Mouse (Mus musculus): ENCODE measurements around the gene Upf3b. TPM values are rescaled to one million over a fixed set of nuclear protein-coding genes. Genes with fewer than 3 reads are reported as not detected.
A peak's percentile ranks its signal among the peaks of the same experiment; 100 is the strongest.
"Not testable (repeated sequence)": the region's sequence is repeated elsewhere in the genome, so short reads cannot be mapped to it uniquely, and the experiment has no call there.

Upf3b gene
- polyA plus RNA-seq, 1 experiment from 2014 or later = 20.7 TPM

GRCm38 (mm10) chrX:37103826-37104225 lies 6.3 kb downstream of the Upf3b start:
- Histone ChIP-seq H3K4me3 (no peak overlapping the region), H3K4me1 (no peaks in the 10 kb centered on the region), H3K27ac (no peak overlapping the region), H3K9ac (no peak overlapping the region), H3K9me3 (no peaks in the 10 kb centered on the region), H3K4me2 (no peak overlapping the region), H3K36me3 (peaks cover 4% of the 10 kb centered on the region; the same call in 1 of the 2 replicates), H3K27me3 (no peaks in the 10 kb centered on the region)
- WGBS = 77% methylated on average over 2 of the region's 2 CpGs
- ATAC-seq (ENCODE audit: borderline replicate concordance, extremely low read depth, low FRiP score, low TSS enrichment) = no peak

- H3K27me3 ChIP-seq = no peaks in the 10 kb centered on the region
- no peaks in the 10 kb centered on the region for H3K4me1 ChIP-seq
- no peak overlapping the region for H3K9ac ChIP-seq
- no peak overlapping the region for H3K27ac ChIP-seq
- 86% methylated on average over 3 of the region's 3 CpGs for WGBS
- no peak overlapping the region for H3K4me3 ChIP-seq
- peaks cover 13% of the 10 kb centered on the region for H3K36me3 ChIP-seq
- no peaks in the 10 kb centered on the region for H3K9me3 ChIP-seq
- ATAC-seq (ENCODE audit: borderline replicate concordance, extremely low read depth, low FRiP score, low TSS enrichment) = no peak
- no peak overlapping the region for H3K4me2 ChIP-seq
Measured at GRCm38 (mm10) chrX:37098681-37099080, 11.4 kb downstream of the Upf3b start.

GRCm38 (mm10) chrX:37095106-37095768 lies 14.9 kb downstream of the Upf3b start:
- ATAC-seq (ENCODE audit: borderline replicate concordance, extremely low read depth, low FRiP score, low TSS enrichment) = no peak
- Histone ChIP-seq H3K9ac (no peak overlapping the region), H3K27ac (no peak overlapping the region), H3K27me3 (no peaks in the 10 kb centered on the region), H3K9me3 (no peaks in the 10 kb centered on the region), H3K36me3 (peaks cover 24% of the 10 kb centered on the region), H3K4me1 (no peaks in the 10 kb centered on the region), H3K4me2 (no peak overlapping the region), H3K4me3 (no peak overlapping the region)
- 81% methylated on average over 11 of the region's 11 CpGs for WGBS

GRCm38 (mm10) chrX:37091457-37091856 lies 18.7 kb downstream of the Upf3b start:
- Histone ChIP-seq H3K36me3 (peaks cover 16% of the 10 kb centered on the region; the same call in 1 of the 2 replicates), H3K27ac (no peak overlapping the region), H3K9me3 (no peaks in the 10 kb centered on the region), H3K9ac (no peak overlapping the region), H3K4me1 (no peaks in the 10 kb centered on the region), H3K27me3 (no peaks in the 10 kb centered on the region), H3K4me3 (no peak overlapping the region), H3K4me2 (no peak overlapping the region)
- 59% methylated on average over 3 of the region's 3 CpGs for WGBS
- no peak for ATAC-seq (ENCODE audit: borderline replicate concordance, extremely low read depth, low FRiP score, low TSS enrichment)

GRCm38 (mm10) chrX:37088778-37089177 lies 21.3 kb downstream of the Upf3b start:
- Histone ChIP-seq H3K4me2 (no peak overlapping the region), H3K27ac (no peak overlapping the region), H3K4me1 (no peaks in the 10 kb centered on the region), H3K9ac (no peak overlapping the region), H3K9me3 (no peaks in the 10 kb centered on the region), H3K27me3 (no peaks in the 10 kb centered on the region), H3K4me3 (no peak overlapping the region), H3K36me3 (peaks cover 12% of the 10 kb centered on the region; the same call in 1 of the 2 replicates)
- no peak for ATAC-seq (ENCODE audit: borderline replicate concordance, extremely low read depth, low FRiP score, low TSS enrichment)
- WGBS = 73% methylated on average over 1 of the region's 1 CpGs

GRCm38 (mm10) chrX:37085665-37086064 lies 24.5 kb downstream of the Upf3b start:
- Histone ChIP-seq H3K4me2 (peak overlapping the region; percentile 59), H3K27me3 (no peaks in the 10 kb centered on the region), H3K27ac (peak overlapping the region; percentile 87), H3K4me1 (no peaks in the 10 kb centered on the region), H3K9ac (peak overlapping the region; percentile 10; the same call in 1 of the 2 replicates), H3K4me3 (peak overlapping the region; percentile 58), H3K36me3 (peaks cover 11% of the 10 kb centered on the region; the same call in 1 of the 2 replicates), H3K9me3 (no peaks in the 10 kb centered on the region)
- 19% methylated on average over 9 of the region's 9 CpGs for WGBS
- no peak for ATAC-seq (ENCODE audit: borderline replicate concordance, extremely low read depth, low FRiP score, low TSS enrichment)

GRCm38 (mm10) chrX:37084927-37085660 lies 25.0 kb downstream of the Upf3b start, which contains the start of gene Rpl39:
Gene Rpl39 (minus strand): TSS chrX:37085402.
- 15% methylated on average over 38 of the region's 38 CpGs for WGBS
- peak; percentile 95 for ATAC-seq (ENCODE audit: borderline replicate concordance, extremely low read depth, low FRiP score, low TSS enrichment)
- peak within 1 kb of the TSS; percentile 61 for H3K9ac ChIP-seq
- H3K4me2 ChIP-seq = peak within 1 kb of the TSS; percentile 59
- no peaks in the 10 kb centered on the region for H3K9me3 ChIP-seq
- peaks cover 11% of the 10 kb centered on the region; the same call in 1 of the 2 replicates for H3K36me3 ChIP-seq
- H3K27ac ChIP-seq = peak within 1 kb of the TSS; percentile 87
- H3K4me3 ChIP-seq = peak within 1 kb of the TSS; percentile 58
- H3K4me1 ChIP-seq = no peaks in the 10 kb centered on the region
- no peaks in the 10 kb centered on the region for H3K27me3 ChIP-seq

- ATAC-seq (ENCODE audit: borderline replicate concordance, extremely low read depth, low FRiP score, low TSS enrichment) = no peak
- peak overlapping the region; percentile 59 for H3K4me2 ChIP-seq
- H3K27ac ChIP-seq = peak overlapping the region; percentile 87
- peak overlapping the region; percentile 58 for H3K4me3 ChIP-seq
- H3K9me3 ChIP-seq = no peaks in the 10 kb centered on the region
- peak overlapping the region; percentile 61 for H3K9ac ChIP-seq
- 8% methylated on average over 19 of the region's 19 CpGs for WGBS
- H3K4me1 ChIP-seq = no peaks in the 10 kb centered on the region
- no peaks in the 10 kb centered on the region for H3K27me3 ChIP-seq
- peaks cover 11% of the 10 kb centered on the region; the same call in 1 of the 2 replicates for H3K36me3 ChIP-seq
Measured at GRCm38 (mm10) chrX:37084318-37084926, 25.7 kb downstream of the Upf3b start.

GRCm38 (mm10) chrX:37081194-37081593 lies 28.9 kb downstream of the Upf3b start:
- no peaks in the 10 kb centered on the region for H3K4me1 ChIP-seq
- no peak overlapping the region for H3K27ac ChIP-seq
- no peaks in the 10 kb centered on the region for H3K9me3 ChIP-seq
- no peak overlapping the region for H3K4me2 ChIP-seq
- no peak overlapping the region for H3K4me3 ChIP-seq
- peaks cover 11% of the 10 kb centered on the region; the same call in 1 of the 2 replicates for H3K36me3 ChIP-seq
- H3K9ac ChIP-seq = no peak overlapping the region
- H3K27me3 ChIP-seq = no peaks in the 10 kb centered on the region
- WGBS = 69% methylated on average over 6 of the region's 6 CpGs
- ATAC-seq (ENCODE audit: borderline replicate concordance, extremely low read depth, low FRiP score, low TSS enrichment) = no peak

GRCm38 (mm10) chrX:37080345-37080744 lies 29.8 kb downstream of the Upf3b start:
- H3K4me2 ChIP-seq; H3K27me3 ChIP-seq; H3K9me3 ChIP-seq; H3K4me3 ChIP-seq; ATAC-seq (ENCODE audit: borderline replicate concordance, extremely low read depth, low FRiP score, low TSS enrichment); H3K27ac ChIP-seq; H3K9ac ChIP-seq; H3K4me1 ChIP-seq: not testable (repeated sequence)
- WGBS = 72% methylated on average over 4 of the region's 4 CpGs
- H3K36me3 ChIP-seq = peaks cover 11% of the 10 kb centered on the region; the same call in 1 of the 2 replicates

GRCm38 (mm10) chrX:37076651-37077050 lies 33.5 kb downstream of the Upf3b start:
- H3K4me3 ChIP-seq = no peak overlapping the region
- peaks cover 5% of the 10 kb centered on the region; the same call in 1 of the 2 replicates for H3K36me3 ChIP-seq
- WGBS = 70% methylated on average over 8 of the region's 8 CpGs
- H3K4me1 ChIP-seq = no peaks in the 10 kb centered on the region
- no peaks in the 10 kb centered on the region for H3K27me3 ChIP-seq
- H3K9ac ChIP-seq = no peak overlapping the region
- ATAC-seq (ENCODE audit: borderline replicate concordance, extremely low read depth, low FRiP score, low TSS enrichment) = no peak
- H3K27ac ChIP-seq = no peak overlapping the region
- H3K9me3 ChIP-seq = no peaks in the 10 kb centered on the region
- H3K4me2 ChIP-seq = no peak overlapping the region

Data from lung, embryonic 15.5 days (tissue).